Mouse (Mus musculus) urinary bladder, postnatal 10 days (tissue): Measurements from ENCODE around the gene Rps9.
"Not testable (repeated sequence)": the region's sequence is repeated elsewhere in the genome, so short reads cannot be mapped to it uniquely, and the experiment has no call there.

Source experiments
- DNase-seq: peaks from one replicate; pipeline ENCODE4 v3.0.0; 2022; ENCODE audit warnings: low spot score

Rps9 gene

DNA sequence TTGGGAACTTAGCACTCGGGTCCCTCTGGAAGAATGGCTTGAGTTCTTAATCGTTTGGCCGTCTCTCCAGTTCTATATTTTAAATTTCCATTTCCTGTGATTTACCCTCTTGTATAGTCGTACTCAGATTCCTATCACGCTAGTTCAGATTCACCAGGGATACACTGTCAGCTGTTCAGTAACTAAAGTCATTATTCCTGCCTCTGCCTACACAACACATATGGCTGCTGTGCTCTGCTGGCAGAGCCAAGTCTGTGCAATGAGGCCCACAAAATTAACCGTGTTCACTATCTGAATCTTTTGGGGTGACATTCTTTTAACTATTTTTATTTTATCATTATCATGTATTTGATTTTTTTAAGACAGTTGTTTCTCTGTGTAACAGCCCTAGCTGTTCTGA lies 5.3 kb upstream of the Rps9 start:
- no peak for DNase-seq

DNA sequence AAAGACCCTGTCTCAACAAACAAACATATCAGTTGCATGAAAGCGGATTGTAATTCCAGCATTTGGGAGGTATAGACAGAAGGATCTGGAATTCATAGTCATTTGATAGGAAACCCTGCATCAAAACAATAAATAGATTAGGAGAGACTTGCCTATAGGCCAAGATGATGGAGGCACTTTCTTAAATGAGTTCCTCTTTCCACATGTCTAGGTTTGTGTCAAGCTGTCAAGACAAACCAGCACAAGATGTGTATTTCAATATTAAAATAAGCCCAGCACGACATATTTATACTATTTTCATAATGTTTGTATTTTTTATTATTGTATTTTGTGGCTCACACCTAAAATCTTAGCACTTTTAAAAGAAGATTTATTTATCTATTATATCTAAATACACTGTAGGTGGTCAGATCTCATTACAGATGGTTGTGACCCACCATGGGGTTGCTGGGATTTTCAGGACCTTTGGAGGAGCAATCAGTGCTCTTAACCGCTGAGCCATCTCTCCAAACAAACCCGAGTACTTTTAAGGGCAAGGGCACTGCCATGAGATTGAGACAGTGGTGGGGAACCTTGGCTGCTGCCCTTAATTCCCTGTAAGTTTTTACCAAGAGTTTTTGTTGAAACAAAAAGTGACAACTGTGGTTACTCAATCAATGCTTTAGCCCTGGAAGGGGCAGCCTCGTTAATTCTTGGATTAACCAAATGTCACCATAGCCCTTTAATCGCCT lies 480 bp upstream of the Rps9 start:
- DNase-seq: no peak

DNA sequence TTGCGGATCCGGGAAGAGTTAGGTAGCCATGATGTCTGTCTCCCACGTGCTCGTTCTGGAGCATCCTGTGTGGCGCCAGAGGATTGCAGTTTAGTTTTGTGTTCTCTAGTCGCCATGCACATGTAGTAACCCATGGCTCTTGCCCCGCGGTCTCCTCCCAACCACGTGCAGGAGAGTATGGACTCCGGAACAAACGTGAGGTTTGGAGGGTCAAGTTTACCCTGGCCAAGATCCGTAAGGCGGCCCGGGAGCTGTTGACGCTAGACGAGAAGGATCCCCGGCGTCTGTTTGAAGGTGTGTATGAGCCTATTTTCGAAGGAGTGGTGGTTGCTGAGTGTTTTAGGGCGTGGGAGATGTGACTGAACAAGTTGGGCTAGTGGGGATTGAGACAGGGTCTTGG lies 682 bp downstream of the Rps9 start:
- DNase-seq: no peak

DNA sequence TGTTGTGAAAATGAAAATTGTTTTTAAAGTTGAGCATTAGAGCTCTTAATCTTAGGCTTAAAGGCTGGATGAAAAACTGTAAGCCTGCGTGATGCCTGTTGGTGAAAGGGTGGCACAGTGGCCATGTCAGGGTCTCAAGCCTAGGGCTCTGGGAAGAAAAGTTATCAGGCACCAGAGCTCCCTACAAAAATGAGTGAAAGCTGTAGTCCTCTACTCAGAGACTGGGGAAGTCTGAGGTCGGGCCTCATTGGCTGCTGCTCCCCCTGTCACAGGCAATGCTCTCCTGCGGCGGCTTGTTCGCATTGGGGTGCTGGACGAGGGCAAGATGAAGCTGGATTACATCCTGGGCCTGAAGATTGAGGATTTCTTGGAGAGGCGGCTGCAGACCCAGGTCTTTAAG lies 1.7 kb downstream of the Rps9 start:
- not testable (repeated sequence) for DNase-seq

DNA sequence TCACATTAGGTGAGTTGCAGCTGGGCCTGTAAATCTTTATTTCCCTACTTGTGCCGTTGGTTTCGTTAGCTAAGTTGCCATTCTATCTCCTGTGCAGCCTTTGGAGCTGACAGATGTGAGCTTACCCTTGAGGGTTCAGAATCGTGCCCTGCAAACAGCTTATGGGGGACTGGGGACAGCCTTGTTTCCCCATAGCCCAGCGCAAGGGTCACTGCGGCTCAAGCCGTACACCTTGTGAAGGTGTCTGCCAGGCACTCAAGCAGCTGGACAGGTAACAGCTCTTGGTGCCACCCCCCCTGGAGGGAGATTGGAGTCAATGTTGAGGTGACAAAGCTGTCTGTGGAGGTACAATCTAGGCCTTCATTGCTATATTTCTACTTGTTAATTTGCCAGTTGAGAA lies 2.1 kb downstream of the Rps9 start:
- DNase-seq: no peak

DNA sequence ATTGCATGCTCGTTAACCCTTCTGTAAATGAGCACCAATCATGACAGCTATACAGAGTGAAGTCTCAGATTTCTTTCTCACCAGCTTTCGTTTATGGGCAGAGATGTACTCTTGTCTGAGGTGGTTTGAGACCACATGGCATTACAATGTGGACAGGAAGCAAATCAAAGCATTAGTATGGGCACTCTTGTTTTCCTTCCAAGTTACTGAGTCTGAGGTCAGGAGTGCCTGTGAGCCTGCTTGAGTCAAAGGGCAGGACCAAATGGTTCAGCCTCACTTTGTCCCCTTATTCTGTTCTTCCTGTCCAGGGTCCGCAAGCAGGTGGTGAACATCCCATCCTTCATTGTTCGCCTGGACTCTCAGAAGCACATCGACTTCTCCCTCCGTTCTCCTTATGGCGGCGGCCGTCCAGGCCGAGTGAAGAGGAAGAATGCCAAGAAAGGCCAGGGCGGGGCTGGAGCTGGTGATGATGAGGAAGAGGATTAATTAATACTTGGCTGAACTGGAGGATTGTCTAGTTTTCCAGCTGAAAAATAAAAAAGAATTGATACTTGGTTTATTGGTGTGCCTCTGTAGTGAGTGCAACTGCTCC lies 2.6 kb downstream of the Rps9 start:
- DNase-seq: no peak

DNA sequence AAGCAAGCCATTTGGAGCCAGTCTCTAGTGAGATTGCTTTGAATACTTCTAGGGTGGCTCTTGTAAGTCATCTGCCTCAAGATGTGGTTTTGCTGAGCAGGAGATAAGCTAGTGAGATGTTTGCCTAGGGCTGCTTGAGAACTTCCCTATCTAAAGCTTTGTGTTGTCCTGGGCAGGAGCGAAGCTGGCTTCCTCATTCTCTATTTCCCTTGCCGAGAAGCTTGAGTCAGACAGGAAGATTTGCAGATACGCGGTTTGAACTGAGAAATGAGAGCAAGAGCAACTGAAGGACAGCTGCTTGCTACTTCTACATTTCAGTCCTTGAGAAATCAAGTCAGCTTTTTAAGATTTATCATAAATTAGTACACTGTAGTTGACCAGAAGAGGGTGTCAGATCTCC lies 3.2 kb downstream of the Rps9 start:
- DNase-seq: no peak

DNA sequence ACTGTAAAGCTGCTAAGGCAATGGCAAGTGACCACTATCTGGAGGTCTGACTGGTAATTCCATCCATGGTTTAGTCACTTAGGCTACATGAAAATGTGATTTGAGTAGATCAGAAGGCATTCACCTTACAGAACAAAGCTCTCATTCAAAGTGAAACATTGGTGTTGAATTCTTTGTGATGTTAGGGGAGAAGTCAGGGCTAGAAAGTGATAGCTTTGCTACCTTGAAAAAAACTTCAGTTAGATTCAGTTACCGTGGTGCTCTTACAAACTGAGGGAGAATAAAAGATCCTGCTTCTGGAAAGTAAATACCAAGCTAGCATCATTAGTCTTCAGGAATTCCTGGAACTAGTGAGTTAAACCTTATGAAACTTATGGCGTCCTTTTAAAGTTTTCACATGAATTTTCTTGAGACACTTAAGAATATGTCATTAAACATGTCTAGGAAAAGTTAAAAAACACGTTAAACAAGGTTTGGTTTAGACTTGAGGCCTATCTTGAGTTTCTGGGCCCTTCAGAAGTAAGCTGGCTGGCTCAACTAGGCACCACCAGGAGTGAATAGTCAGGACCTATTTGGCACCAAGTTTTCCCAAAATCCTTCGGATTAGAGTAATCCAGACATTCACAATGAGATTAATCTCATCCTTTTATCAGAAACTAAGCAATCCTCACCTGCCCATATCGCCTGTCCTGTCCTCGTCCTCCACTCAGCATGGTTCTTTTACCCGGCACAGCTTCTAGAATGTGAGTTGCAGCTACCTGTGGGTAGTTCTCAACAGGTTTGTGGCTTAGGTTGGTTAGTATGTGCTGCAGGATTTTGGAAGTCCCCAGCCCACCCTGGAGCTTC lies 4.0 kb downstream of the Rps9 start:
- DNase-seq: no peak

DNA sequence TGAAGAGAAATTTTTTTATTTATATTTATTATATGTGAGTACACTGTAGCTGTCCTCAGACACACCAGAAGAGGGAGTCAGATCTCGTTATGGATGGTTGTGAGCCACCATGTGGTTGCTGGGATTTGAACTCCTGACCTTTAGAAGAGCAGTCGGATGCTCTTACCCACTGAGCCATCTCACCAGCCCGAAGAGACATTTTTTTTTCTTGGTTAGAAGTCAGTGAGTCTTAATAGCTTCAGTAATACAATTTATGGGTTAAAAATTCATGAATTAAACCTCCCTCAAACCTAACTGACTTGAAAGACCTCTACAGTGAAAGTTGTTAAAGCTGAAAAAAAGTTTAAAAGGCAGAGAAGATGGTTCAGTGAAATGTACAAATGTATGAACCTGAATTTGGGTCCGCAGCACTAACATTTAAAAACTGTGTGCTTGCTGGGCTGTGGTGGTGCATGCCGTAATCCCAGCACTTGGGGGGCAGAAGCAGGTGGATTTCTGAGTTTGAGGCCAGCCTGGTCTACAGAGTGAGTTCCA lies 4.7 kb downstream of the Rps9 start:
- DNase-seq: not testable (repeated sequence)

DNA sequence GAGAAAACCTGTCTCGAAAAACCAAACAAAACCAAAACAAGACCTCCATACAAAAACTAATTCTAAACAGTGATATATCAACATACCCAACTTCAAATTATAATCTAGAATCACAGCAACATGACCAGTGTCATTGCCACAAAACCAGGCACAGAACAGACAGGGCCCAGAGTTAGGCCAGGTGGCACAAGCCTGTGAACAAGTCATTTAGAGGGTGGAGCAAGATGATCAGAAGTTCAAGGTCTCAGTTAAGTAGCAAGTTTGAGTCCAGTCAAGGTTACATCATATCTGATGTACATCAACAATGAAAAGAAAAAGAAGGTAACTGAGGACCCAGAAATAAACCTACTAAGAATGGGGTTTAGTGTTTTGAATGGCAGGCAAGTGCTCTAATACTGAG lies 5.2 kb downstream of the Rps9 start:
- no peak for DNase-seq

DNA sequence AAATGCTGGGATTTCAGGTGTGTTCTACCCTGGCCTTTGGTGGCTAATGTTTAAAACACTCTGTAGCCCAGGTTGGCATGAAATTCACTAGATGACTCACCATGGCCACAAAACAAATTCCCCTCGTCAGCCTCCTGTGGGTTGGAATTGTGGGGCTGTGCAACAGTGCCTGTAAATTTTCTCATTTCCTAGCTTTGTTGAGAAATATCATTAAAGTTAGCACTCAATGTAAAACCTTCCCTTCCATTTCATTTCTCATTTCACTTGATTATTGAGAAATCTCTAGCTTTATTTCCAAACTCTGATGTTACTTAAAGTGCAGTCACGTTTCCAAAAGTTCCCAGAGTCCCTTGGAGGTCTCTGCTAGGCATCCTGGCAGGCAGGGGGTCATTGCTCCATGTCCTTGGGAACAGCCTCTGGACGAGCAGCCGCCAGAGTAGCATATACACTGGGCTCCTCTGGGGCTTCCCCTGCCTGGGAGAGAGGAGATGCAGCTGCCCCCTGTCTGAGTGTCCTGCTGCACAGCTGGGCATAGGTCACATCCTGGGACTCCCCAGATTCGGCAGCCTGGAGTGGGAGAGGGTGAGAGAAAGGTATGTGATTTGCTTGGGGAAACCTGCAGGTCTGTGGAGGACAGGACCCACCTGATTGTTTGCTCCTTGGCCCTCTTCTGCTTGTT lies 8.6 kb downstream of the Rps9 start:
- no peak for DNase-seq

DNA sequence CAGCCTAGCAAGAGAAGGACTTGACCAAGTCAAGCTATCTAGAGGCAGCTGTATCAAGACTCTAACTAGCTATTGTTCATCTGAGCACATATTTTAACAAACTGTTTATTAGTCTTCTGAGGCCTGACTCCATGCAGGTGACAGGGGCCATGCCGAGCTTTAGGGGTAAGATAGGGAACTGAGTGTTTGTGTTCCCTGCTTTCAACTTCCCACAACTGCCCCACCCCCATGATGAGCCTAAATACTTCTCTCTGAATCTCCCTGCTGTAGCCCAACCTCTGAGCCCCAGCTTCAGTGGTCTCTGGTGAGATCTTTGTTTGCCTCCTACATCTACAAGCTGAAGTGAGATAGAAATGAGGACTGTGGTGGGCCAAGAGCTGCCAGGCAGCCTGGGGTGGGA lies 11.5 kb downstream of the Rps9 start:
- DNase-seq: no peak

DNA sequence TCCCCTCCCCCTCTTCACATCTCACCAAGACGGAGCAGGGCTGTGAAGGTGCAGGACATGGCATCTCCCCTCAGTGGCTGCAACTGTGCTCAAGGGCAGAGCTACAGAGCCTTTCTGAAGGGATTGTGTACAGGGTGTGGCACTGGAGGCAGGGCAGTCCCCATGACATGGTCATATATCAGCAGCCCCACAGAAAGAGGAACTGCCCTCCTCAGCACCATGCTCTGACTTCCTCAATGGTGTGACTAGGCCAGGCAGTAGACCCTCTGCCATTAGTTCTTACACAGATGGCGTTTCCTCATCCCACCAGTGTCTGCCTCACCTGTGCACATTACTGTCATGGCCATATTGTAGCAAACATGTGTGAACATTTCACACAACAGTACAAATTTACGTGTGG lies 16.5 kb downstream of the Rps9 start, which contains the start of gene Pirb:
Gene Pirb (minus strand): TSS at position 124 of the 400 bp plus-strand sequence.
- not testable (repeated sequence) for DNase-seq

DNA sequence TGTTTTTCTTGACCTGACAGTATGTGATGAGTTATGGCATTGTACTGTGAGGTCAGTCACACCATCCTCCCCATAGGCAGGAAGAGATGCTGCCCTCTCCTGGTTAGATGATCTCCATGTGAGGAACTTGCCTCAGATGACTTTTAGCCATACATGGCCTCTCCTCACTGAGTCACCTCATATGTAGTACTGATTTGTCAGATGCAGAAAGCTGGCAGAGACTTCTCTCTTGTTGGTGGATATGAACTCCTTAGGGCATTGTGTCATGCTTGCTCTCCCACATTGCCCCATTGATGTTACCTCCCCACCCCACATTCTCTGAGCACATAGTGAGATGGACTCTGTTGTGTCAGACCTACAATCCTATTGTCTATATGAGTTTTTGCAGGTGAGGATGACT lies 21.7 kb downstream of the Rps9 start:
- not testable (repeated sequence) for DNase-seq

DNA sequence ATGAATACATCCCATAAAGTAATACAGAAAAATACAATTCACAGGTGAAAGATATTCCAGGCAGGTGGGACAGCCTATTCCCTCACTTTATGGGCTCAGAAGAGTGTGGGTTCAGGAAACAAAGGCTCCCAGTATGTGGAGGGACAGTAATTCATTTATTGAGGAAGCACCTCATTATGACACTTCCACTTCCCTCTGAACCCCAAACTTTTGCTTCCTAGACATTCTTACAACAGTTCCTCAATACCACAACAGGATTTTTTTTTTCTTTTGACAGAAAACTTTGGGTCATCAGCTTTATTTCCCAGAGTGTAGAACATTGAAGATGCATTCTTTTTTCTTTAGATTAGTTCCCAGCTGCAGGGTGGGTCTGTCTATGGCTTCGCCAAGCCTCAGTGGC lies 28.9 kb downstream of the Rps9 start:
- not testable (repeated sequence) for DNase-seq
